Mouse (Mus musculus): ENCODE data around the gene Cd8b1. TPM values are rescaled to one million over a fixed set of nuclear protein-coding genes. Genes with fewer than 3 reads are reported as not detected.
"Not testable (repeated sequence)": the region's sequence is repeated elsewhere in the genome, so short reads cannot be mapped to it uniquely, and the experiment has no call there.

The Cd8b1 gene
- polyA plus RNA-seq, 1 experiment from 2014 or later = 0.10 TPM

DNA sequence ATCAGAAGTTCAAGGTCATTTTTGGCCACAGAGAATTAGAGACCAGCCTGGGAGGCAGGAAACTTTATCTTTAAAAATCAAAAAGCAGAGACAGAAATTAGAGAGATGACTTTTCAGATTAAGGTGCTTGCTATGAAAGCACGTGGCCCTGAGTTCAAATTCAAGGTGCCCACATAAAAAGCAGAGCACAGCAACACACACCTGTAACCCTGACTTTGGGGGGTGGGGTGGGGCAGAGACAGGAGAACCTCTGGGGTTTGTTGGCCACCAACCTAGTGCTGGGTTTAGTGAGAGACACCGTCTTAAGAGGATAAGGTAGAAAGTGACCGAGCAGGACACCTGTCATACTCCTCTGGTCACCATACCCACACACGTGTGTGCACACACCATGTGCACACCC is 8.9 kb downstream of the Cd8b1 start:
- H3K27me3 ChIP-seq (ENCODE audit: low read depth, poor library complexity, severe bottlenecking); H3K4me3 ChIP-seq; H3K4me1 ChIP-seq; DNase-seq (ENCODE audit: low spot score); H3K36me3 ChIP-seq; H3K27ac ChIP-seq (replicated peaks); H3K9me3 ChIP-seq (replicated peaks): not testable (repeated sequence)
- 96% methylated on average over 2 of the region's 4 CpGs for WGBS

DNA sequence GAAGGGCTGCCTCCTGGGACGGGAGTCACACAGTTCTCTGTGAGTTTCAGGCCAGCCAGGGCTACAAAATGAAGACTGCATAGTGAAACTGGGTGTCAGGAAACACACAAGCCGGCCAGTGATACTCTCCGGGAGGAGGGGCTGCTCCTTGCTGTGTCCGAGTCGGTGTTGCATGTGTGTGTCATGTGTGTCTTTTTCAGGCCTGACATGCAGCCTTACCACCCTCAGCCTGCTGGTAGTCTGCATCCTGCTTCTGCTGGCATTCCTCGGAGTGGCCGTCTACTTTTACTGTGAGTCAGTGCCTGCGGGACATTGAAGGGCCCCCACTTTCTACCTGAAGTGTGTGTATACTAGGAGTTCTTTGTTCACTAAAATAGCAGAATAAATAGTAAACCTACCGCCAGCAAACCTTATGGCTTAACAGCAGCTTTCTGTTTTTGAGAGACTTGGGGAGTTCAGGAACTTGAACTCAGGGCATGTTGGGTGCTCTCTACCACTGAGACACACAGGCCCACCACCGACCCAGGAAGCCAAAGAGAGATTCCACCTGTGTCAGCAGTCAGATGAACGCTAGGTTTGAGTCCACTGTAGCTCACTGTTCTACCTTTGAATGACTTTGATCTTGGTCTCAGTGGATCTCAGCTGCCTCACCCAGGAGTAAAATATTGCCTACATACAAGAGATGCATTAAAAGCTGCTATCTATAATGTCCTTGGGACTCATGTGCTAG is 9.8 kb downstream of the Cd8b1 start:
- WGBS = 91% methylated on average over 11 of the region's 11 CpGs
- Histone ChIP-seq H3K4me1 (no peaks in the 10 kb centered on the region), H3K36me3 (no peaks in the 10 kb centered on the region), H3K9me3 (replicated peaks) (no peaks in the 10 kb centered on the region), H3K4me3 (no peak overlapping the region), H3K27me3 (ENCODE audit: low read depth, poor library complexity, severe bottlenecking) (no peaks in the 10 kb centered on the region), H3K27ac (replicated peaks) (no peak overlapping the region)
- no peak for DNase-seq (ENCODE audit: low spot score)

- H3K9me3 ChIP-seq (replicated peaks) = no peaks in the 10 kb centered on the region
- no peak overlapping the region for H3K4me3 ChIP-seq
- no peak for DNase-seq (ENCODE audit: low spot score)
- H3K4me1 ChIP-seq = no peaks in the 10 kb centered on the region
- 64% methylated on average over 3 of the region's 3 CpGs for WGBS
- no peak overlapping the region for H3K27ac ChIP-seq (replicated peaks)
- H3K36me3 ChIP-seq = no peaks in the 10 kb centered on the region
- no peaks in the 10 kb centered on the region for H3K27me3 ChIP-seq (ENCODE audit: low read depth, poor library complexity, severe bottlenecking)
Observed at GRCm38 (mm10) chr6:71333031-71333430, 10.4 kb downstream of the Cd8b1 start.

GRCm38 (mm10) chr6:71333578-71334273 is 11.1 kb downstream of the Cd8b1 start:
- DNase-seq (ENCODE audit: low spot score) = no peak
- no peaks in the 10 kb centered on the region for H3K4me1 ChIP-seq
- H3K27me3 ChIP-seq (ENCODE audit: low read depth, poor library complexity, severe bottlenecking) = no peaks in the 10 kb centered on the region
- 91% methylated on average over 11 of the region's 11 CpGs for WGBS
- no peak overlapping the region for H3K4me3 ChIP-seq
- no peak overlapping the region for H3K27ac ChIP-seq (replicated peaks)
- no peaks in the 10 kb centered on the region for H3K9me3 ChIP-seq (replicated peaks)
- no peaks in the 10 kb centered on the region for H3K36me3 ChIP-seq

GRCm38 (mm10) chr6:71337666-71338065 is 15.1 kb downstream of the Cd8b1 start:
- Histone ChIP-seq H3K4me1 (no peaks in the 10 kb centered on the region), H3K36me3 (no peaks in the 10 kb centered on the region), H3K9me3 (replicated peaks) (no peaks in the 10 kb centered on the region), H3K27ac (replicated peaks) (no peak overlapping the region), H3K4me3 (no peak overlapping the region), H3K27me3 (ENCODE audit: low read depth, poor library complexity, severe bottlenecking) (no peaks in the 10 kb centered on the region)
- 98% methylated on average over 8 of the region's 8 CpGs for WGBS
- no peak for DNase-seq (ENCODE audit: low spot score)

DNA sequence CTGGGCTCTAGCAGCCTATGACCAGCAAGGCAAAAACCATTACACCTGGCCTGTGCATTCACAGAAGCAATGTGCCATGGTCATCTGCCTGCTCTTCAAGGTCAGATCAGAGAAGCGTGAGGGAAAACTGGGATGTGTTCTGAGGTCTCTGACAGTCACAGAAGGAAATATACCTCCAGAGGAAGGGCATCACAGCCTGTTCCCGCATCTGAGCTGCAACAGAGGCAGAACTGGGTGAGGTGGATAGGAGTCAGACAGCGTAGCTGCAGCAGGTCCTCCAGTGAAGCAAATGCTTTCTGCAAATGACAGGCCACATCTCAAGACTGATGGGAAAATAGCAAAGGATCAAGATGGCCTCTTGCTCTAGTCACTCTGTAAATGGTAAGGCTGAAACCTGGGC is 16.4 kb downstream of the Cd8b1 start:
- 92% methylated on average over 3 of the region's 3 CpGs for WGBS
- no peak for DNase-seq (ENCODE audit: low spot score)
- Histone ChIP-seq H3K36me3 (no peaks in the 10 kb centered on the region), H3K4me1 (no peaks in the 10 kb centered on the region), H3K9me3 (replicated peaks) (no peaks in the 10 kb centered on the region), H3K27ac (replicated peaks) (no peak overlapping the region), H3K27me3 (ENCODE audit: low read depth, poor library complexity, severe bottlenecking) (no peaks in the 10 kb centered on the region), H3K4me3 (no peak overlapping the region)

DNA sequence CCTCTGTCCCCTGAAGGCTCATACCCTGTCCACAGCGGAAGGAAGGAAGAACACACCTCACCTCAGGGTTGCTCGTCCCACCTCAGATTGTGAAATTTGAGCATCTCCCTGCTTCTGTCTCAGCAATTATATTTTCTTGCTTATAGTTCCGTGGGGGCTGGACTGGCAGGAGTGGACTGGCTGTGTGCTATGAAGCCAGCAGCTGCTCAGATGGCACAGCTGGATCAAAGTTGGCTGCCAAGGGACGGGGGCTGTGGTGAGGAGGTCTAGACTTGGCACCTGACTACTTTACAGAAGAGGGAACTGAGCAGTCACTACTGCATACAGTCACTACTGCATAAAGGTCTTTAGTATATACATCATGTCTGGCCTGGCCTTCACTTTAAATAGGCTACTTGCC is 16.8 kb downstream of the Cd8b1 start:
- H3K4me1 ChIP-seq = no peaks in the 10 kb centered on the region
- 89% methylated on average over 4 of the region's 4 CpGs for WGBS
- H3K27ac ChIP-seq (replicated peaks) = no peak overlapping the region
- no peaks in the 10 kb centered on the region for H3K36me3 ChIP-seq
- no peak overlapping the region for H3K4me3 ChIP-seq
- H3K27me3 ChIP-seq (ENCODE audit: low read depth, poor library complexity, severe bottlenecking) = no peaks in the 10 kb centered on the region
- no peaks in the 10 kb centered on the region for H3K9me3 ChIP-seq (replicated peaks)
- no peak for DNase-seq (ENCODE audit: low spot score)

DNA sequence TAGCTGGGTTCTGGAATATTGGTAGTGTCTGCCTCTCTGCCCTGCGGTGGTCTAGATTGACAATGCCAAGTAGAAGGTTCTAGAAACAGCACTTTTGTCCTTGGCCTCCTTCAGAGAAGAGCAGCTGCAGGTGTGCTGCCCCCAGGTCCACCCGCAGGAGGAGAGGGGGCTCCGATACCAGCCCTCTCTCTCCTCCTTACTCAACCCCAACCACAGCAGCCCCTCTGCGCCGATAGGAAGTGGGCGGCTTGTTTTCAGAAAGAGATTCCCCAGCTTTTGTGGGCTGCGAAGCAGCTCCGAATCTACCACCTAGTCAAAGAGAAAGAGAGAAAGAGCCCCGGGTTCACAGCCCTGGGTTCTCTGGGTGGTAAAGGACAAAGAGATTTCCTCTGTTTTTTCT is 18.6 kb downstream of the Cd8b1 start:
- H3K36me3 ChIP-seq = no peaks in the 10 kb centered on the region
- no peaks in the 10 kb centered on the region for H3K4me1 ChIP-seq
- no peaks in the 10 kb centered on the region for H3K9me3 ChIP-seq (replicated peaks)
- DNase-seq (ENCODE audit: low spot score) = no peak
- no peak overlapping the region for H3K27ac ChIP-seq (replicated peaks)
- no peaks in the 10 kb centered on the region for H3K27me3 ChIP-seq (ENCODE audit: low read depth, poor library complexity, severe bottlenecking)
- no peak overlapping the region for H3K4me3 ChIP-seq
- 92% methylated on average over 9 of the region's 9 CpGs for WGBS

- peaks cover 10% of the 10 kb centered on the region for H3K9me3 ChIP-seq (replicated peaks)
- no peaks in the 10 kb centered on the region for H3K36me3 ChIP-seq
- H3K4me3 ChIP-seq = no peak overlapping the region
- no peak for DNase-seq (ENCODE audit: low spot score)
- no peaks in the 10 kb centered on the region for H3K27me3 ChIP-seq (ENCODE audit: low read depth, poor library complexity, severe bottlenecking)
- no peak overlapping the region for H3K27ac ChIP-seq (replicated peaks)
- H3K4me1 ChIP-seq = no peaks in the 10 kb centered on the region
- 94% methylated on average over 9 of the region's 9 CpGs for WGBS
Observed at GRCm38 (mm10) chr6:71348006-71348405, 25.4 kb downstream of the Cd8b1 start.

- 93% methylated on average over 3 of the region's 3 CpGs for WGBS
- Histone ChIP-seq H3K36me3 (no peaks in the 10 kb centered on the region), H3K27ac (replicated peaks) (no peak overlapping the region), H3K4me1 (no peaks in the 10 kb centered on the region), H3K27me3 (ENCODE audit: low read depth, poor library complexity, severe bottlenecking) (no peaks in the 10 kb centered on the region), H3K4me3 (no peak overlapping the region), H3K9me3 (replicated peaks) (peaks cover 10% of the 10 kb centered on the region)
- DNase-seq (ENCODE audit: low spot score) = no peak
Observed at GRCm38 (mm10) chr6:71351201-71351600, 28.6 kb downstream of the Cd8b1 start.

DNA sequence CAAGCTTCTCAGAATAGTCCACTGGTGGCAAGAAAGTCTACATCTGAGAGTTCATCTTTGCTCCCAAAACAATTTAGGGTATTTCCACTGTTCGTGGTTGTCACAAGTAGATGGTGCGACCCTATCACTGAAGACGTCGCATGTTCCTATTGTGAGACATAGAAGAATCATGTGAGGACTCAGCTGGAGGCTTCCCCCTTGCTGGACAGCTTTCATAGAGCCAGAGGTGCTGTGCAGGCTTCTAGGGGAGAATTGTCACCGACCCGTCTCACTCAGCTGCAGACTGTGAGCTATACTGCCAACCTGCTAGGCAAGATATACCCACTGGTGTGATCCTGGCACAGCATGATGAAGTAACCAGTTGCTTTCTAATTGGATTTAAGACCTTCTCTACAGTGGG is 29.6 kb downstream of the Cd8b1 start:
- H3K9me3 ChIP-seq (replicated peaks) = peaks cover 10% of the 10 kb centered on the region
- H3K4me3 ChIP-seq = no peak overlapping the region
- no peak for DNase-seq (ENCODE audit: low spot score)
- WGBS = 90% methylated on average over 6 of the region's 6 CpGs
- no peaks in the 10 kb centered on the region for H3K4me1 ChIP-seq
- H3K27me3 ChIP-seq (ENCODE audit: low read depth, poor library complexity, severe bottlenecking) = no peaks in the 10 kb centered on the region
- H3K27ac ChIP-seq (replicated peaks) = no peak overlapping the region
- H3K36me3 ChIP-seq = no peaks in the 10 kb centered on the region

DNA sequence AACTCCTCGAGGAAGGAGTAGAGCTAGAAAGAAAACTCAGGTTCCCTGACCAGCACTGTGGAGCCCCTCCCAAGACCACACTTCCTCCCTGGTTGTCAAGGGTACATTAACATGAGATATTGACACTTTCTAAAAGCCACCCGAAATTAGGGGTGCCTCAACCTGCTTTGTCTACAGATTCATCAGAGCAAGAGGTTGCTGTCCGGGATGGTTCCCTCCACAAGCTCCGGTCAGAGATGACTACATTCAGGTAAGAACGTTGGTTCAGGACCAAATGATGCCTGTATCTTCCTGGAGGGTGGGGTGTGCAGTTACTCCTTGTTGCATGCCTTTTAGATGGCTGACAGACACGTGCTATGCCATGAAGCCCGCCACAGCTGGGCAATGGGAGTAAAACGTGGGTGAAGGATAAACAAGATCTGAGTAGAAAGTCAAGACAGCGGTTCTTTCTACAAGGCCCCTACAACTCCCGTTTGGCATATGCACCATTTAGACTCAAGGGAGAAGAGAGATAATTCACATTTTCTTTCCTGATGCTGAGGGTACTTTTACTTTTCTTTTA is 30.4 kb downstream of the Cd8b1 start:
- H3K4me3 ChIP-seq = no peak overlapping the region
- no peak overlapping the region for H3K27ac ChIP-seq (replicated peaks)
- no peak for DNase-seq (ENCODE audit: low spot score)
- H3K4me1 ChIP-seq = no peaks in the 10 kb centered on the region
- H3K27me3 ChIP-seq (ENCODE audit: low read depth, poor library complexity, severe bottlenecking) = no peaks in the 10 kb centered on the region
- H3K9me3 ChIP-seq (replicated peaks) = peaks cover 3% of the 10 kb centered on the region
- no peaks in the 10 kb centered on the region for H3K36me3 ChIP-seq
- WGBS = 84% methylated on average over 10 of the region's 10 CpGs

DNA sequence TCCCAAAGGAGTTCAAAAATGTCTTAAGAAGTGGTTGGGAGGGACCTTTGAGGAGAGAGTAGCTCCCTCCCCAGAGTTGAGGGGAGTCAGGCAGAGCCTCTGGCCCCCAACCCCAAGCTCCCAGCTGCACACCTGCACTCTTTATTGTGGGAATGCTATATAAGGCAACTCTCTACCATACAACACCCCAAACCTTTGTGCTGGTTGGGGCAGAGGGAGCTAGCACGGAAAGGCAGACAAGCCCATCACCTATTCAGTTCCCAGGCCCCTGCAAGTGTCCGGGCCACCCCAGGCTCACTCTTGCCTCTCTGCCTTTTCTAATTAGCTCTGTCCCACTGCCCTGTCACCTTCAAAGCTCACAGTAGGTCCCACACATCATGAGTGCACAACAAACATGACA is 31.1 kb downstream of the Cd8b1 start:
- DNase-seq (ENCODE audit: low spot score) = no peak
- Histone ChIP-seq H3K36me3 (no peaks in the 10 kb centered on the region), H3K9me3 (replicated peaks) (no peaks in the 10 kb centered on the region), H3K27me3 (ENCODE audit: low read depth, poor library complexity, severe bottlenecking) (no peaks in the 10 kb centered on the region), H3K27ac (replicated peaks) (no peak overlapping the region), H3K4me3 (no peak overlapping the region), H3K4me1 (no peaks in the 10 kb centered on the region)
- WGBS = 70% methylated on average over 2 of the region's 2 CpGs
